Mouse (Mus musculus): ENCODE measurements around the gene Prickle4.

DNA sequence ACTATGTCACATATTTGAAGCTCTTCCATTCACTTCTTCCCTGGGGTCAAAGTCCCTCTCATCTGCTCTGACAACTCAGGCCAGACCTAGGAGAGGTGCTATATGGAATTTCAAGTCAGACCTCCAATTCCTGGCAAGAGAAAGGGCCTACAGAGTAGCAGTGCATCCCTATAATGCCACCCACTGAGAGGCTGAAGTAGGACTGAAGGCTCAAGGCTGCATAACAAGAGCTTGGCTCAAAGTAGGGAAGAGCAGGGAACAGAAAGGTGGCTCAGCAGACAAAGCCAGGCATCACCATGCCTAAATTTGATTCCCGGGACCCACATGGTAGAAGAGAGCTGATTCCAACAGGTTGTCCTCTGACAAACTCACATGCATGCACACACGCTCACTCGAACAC lies 2.9 kb downstream of the Prickle4 start:
- TF ChIP-seq POLR2A (IDR thresholded peaks at IDR 0.05; ENCODE audit: control insufficient read depth, extremely low read depth, insufficient read depth, low read length, poor library complexity) (no peak), CTCF (IDR thresholded peaks at IDR 0.05; ENCODE audit: borderline replicate concordance, control insufficient read depth, extremely low read depth, insufficient read depth, low read length, poor library complexity) (no peak)
